Mouse (Mus musculus): ENCODE data around the gene Chmp6. TPM values are rescaled to one million over a fixed set of nuclear protein-coding genes. Genes with fewer than 3 reads are reported as not detected.

Gene Chmp6
- total RNA-seq, 2 experiments from 2014 or later = 43.2 to 48.2 TPM

DNA sequence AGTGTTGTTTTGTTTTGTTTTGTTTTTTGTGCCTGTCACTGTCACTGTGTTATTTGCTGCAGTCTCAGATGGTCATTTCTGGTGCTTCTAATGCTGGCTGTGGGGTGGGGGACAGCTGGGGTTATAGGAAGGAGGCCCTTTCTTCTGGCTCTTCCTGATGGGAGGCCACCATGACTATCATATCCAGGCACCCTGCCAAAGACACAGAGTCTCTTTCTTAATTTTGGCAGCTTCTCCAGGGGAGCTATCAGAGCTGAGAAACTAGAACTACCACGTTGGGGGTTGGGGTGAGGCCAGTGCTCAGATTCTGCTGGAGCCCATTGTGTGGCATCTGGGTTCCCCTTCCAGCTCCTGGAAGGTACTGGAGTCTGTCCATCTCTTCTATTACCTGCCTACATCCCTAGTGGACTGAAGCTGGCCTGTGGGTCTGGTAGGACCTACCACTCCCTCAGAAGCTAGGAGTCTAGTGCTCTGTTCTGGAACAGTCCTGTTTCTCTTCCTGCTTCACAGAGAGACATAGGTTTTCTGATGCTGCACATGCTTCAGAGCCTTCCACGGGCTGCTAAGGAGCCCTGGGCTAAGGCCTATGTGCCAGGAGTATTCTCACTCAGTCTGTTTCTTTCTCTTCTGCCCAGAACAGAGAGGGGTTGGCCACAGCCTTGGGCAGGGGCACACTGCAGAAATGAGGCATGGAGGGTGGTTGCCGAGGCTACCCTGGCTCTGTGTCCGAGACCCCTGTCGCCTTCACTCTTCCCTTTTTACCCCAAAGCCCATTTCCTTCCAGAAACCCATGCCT, 39.4 kb downstream of the Chmp6 start:
- peak; percentile 46 for DNase-seq
- intact Hi-C loops (cut with DNase I) = no loop called here

DNA sequence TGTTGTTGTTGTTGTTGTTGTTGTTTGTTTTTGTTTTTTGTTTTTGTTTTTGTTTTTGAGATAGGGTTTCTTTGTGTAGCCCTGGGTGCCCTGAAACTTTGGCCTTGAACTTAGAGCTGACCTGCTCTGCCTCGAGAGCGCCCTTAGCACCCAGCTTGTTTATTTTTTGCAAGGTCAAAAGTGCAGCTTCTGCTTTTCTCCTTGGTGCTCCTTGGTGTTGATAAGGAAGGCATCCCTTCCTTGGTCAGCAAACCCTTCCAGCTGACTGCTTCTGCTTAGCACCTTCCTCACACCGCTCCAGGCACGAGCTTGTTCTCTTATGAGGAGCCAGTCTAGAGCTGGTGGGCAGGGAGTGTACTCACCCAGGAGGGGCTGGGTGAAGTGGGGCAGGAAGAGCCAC, 41.0 kb downstream of the Chmp6 start:
- intact Hi-C loops (cut with DNase I) = no loop called here
- DNase-seq = no peak

DNA sequence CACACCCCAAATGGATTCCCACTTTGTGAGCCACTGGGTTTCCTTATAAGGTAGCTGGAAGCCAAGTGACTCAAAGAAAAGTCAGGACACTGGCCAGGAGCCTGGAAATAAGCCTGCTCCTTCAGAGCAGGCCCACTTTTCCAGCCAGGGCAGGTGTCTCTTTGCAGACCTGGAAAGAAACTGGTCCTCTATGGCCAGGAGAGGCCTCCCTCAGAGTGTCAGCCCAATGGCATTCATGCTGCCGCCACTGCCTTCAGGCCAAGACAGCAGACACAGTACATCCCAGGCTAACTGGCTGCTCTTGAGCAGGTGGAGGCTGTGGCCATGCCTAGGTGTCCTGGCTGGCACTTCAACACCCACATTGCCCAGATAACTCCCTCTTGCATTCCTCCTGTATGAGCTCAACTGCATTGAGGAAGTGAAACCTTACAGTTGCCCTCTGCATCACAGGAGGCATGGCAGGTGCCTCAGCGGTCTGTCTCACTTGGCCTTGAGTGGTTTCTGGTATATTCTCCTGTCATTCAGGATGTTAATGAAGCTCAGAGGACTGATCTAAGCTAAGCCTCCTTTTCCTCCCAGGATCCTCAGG, 41.6 kb downstream of the Chmp6 start:
- no peak for DNase-seq
- intact Hi-C loops (cut with DNase I) = no loop called here

DNA sequence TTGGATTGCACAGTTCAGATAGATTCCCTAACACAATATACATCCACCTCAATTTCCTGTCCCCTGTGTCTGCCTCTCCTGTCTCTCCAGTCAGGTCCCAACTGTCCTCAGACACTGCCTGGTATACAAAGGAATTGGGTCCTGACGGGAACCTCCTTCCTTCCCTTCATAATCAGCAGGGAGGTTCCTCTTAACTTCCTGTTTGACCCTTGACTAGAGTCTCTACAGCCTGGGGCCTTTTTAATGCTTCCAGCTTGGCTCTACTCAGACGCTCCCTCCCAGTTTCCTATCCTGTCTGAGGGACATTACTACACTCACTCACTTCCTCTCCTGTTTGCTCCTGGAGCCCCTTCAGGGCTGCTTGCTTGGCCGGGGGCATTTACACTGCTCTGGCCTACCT, 42.2 kb downstream of the Chmp6 start:
- intact Hi-C loops (cut with DNase I) = no loop called here
- no peak for DNase-seq

DNA sequence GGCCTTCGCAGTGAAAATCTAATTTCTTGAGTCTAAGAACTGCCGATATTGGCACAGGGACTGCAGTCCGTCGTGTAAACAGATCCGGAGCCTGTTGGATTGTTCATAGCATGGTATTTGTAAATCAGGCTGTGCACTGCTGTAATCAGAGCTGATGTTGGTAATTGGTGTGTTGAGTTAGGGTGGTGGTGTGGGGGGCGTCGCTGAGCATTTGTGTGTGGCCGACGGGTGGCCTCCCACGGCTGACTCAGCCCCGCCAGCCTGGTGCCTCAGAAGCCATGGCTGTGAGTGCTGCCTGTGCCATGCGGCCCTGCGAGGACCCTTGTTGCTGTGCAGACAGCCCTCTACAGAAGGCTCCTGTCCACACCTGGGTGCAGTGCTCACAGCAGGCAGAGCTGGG, 43.3 kb downstream of the Chmp6 start:
- intact Hi-C loops (cut with DNase I) = no loop called here
- DNase-seq = no peak

DNA sequence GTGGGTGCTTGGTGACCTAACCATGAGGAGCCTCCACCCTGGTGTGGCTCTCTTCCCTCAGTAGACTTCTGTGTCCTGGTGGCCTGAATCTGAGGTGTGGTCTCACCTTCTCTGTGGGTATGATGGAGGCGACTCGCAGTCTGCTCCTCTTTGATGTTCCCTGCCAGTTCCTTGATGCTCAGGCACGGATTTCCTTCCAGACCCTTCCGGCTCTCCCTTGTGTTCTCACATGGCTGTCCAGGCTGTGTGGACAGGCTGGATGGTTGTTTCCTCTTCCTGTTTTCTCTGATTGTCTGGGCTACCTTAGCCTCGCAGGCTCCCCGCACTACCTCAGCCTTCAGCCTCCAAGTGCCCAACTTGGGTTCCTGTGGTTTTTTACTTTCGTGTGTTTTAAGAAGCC, 45.6 kb downstream of the Chmp6 start:
- DNase-seq = no peak

DNA sequence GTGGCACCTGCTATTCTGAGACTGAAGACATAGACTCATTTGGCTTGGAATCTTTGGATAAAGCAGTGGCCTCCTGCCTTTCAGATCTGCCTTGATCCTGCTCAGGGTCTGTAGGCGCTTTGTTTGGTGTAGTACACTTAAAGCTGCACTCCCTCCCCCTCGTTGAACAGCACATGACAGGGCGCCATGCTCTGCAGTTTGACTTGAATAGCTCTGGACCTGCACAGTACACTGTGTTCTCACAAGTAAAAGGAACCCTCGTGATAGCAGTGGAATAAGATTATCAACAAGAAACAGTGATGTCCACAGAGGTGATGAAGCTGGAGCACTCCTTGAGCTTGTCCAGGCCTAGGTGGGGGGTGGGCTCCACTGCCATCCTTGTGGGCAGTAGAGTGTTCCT, 46.5 kb downstream of the Chmp6 start:
- intact Hi-C loops (cut with DNase I) = no loop called here
- DNase-seq = no peak

More for the DNA sequence above, 45.6 kb downstream of the Chmp6 start:
- intact Hi-C loops (cut with DNase I) = no loop called here

DNA sequence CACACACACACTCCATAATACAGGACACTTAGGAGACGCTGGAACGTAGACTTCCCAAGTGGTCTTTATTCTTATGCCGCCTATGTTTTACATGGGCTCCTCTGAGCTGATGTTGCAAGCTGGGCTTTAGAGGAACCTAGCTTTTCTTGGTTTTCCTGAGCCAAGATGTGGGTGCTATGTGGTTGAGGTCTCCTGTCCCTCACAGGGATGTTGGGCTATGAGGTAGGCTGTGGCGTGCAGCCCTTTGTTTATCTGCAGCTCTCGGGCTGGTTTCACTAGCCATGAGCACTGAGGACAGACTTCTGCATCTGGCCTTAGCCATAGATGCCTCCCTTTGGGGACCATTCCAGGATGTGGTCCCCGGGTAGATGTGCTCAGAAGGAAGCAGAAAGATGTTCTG, 47.4 kb downstream of the Chmp6 start:
- no peak for DNase-seq

DNA sequence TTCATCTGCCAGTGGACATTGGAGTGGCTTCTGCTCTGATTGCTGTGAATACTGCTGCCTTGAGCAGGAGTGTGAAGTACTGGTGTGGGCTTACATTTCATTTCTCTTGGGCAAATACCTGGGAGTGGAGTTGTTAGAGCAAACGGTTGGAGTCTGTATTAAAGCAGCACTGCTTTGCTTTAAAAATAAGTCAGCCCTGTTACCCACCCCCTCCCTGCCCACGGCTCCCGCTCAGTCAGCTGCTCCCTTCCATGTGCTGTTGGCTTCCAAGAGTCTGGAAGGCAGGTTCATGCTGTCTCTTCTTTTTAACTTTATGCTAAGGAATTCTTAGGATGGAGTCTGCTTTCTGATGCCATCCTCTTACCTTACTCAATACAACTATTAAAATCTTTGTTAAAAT, 48.3 kb downstream of the Chmp6 start:
- DNase-seq = no peak
- intact Hi-C loops (cut with DNase I) = no loop called here

More for the DNA sequence above, 47.4 kb downstream of the Chmp6 start:
- intact Hi-C loops (cut with DNase I) = no loop called here

DNA sequence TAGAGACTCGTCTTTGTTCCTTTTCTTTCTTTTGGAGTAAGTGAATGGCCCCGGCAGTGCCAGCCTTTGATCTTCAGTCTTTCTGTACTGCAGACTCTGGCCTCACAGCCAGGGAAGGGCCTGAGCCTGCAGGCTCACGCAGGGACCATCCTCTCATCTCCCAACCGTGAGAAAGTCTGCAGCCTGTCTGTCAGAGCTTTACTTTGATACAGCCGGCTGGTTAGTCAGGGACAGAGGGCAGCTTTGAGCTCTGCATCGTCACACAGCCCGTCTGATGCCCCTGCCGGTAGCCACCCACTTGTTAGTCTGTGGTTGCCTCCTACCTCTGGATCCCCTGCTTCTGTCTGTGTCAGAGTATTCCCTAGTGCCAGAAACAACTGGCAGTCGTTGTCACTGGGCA, 51.8 kb downstream of the Chmp6 start:
- DNase-seq = peak; percentile 24
- intact Hi-C loops (cut with DNase I) = no loop called here

DNA sequence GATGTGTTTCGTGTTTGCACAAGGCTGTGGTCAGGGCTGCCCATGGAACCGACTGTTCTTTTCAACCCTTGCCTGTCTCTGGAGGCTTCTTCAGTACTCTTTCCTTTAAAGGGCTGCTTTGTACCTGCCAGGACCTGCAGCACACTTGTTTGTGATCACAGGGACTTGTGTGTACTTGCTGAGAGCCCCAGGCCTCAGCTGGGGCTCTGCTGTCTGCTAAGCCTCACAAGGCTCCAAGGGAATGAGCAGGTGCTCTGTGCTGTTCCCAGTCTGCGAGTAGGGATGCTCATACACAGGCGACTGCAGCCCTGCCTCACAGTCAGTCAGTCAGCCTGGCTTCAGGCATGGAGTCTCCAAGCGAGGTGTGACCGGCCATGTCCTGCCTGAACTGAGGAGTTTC, 53.1 kb downstream of the Chmp6 start:
- intact Hi-C loops (cut with DNase I) = no loop called here

DNA sequence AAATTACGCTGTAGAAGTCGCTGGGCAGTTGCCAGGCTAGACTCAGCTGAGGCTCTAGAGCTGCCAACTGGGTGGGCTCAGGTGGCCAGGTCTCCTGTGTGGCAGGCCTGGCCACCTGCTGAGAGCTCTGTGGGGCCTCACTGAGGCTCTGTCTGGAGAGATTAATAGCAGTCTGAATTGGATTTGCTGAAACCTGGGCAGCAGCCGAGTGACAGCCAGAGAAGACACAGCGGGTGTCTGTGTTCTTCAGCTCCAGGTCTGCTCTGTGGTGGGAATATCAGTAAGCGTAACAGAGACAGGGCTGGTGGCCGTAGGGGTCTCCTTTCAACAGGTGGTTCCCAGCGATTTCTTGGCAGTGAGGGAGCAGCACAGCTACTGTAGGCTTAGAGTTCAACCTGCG, 54.2 kb downstream of the Chmp6 start:
- intact Hi-C loops (cut with DNase I) = no loop called here
- peak; percentile 48 for DNase-seq

More for the DNA sequence above, 53.1 kb downstream of the Chmp6 start:
- DNase-seq = no peak

DNA sequence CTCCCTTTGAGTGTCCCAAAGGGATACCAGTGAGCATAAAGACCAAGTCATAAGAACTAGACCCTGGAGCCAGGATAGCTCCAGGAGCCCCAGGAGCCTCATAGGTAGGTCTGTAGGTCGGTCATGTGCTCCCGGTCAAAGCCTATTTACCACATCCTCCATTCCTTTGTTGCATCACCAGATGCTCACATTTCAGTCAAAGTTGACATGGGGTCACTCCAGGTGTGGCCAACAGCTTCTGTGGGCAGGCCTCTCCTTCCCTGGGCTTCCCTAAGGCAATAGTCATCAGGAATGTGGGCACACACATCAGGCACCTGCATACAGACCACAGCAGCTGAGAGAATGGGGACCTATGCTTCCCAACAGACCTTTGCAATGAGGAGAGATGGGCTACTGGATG, 54.7 kb downstream of the Chmp6 start:
- DNase-seq = no peak
- intact Hi-C loops (cut with DNase I) = no loop called here

Other genes with a start within 250 kb of the Chmp6 start
- 10 to 100 TPM; 71.7 to 72.2 TPM for gene Baiap2, start 29.3 kb downstream of the Chmp6 start, total RNA-seq (2021)
- 100 to 1,000 TPM; 111 to 114 TPM for gene Aatk, start 133.7 kb downstream of the Chmp6 start, total RNA-seq (2021)
- gene Cep131, start 173.4 kb downstream of the Chmp6 start, total RNA-seq (2021) = 10 to 100 TPM; 49.8 to 53.8 TPM
- gene Tepsin, start 185.3 kb downstream of the Chmp6 start, total RNA-seq (2021) = 10 to 100 TPM; 18.9 to 19.5 TPM
- 10 to 100 TPM; 27.9 to 29.6 TPM for gene Ndufaf8, start 185.5 kb downstream of the Chmp6 start, total RNA-seq (2021)
- gene Slc38a10, start 237.9 kb downstream of the Chmp6 start, total RNA-seq (2021) = 100 to 1,000 TPM; 113 to 119 TPM

All from left cerebral cortex, postnatal 4 days (tissue).